Mouse (Mus musculus) liver (tissue): Measurements from ENCODE around the gene Kcnmb2.

Source experiments
- DNase-seq: peaks from one replicate; pipeline ENCODE4 v3.0.0-alpha.2; 2020; ENCODE audit warnings: mixed read lengths

Kcnmb2 gene

GRCm38 (mm10) chr3:31902504-31903330, at the start of gene Kcnmb2:
Gene Kcnmb2 (plus strand): TSS chr3:31902507.
- no peak for DNase-seq

- no peak for DNase-seq
Observed at GRCm38 (mm10) chr3:31863522-31863921, 38.8 kb upstream of the Kcnmb2 start.

- no peak for DNase-seq
Observed at GRCm38 (mm10) chr3:31864070-31864469, 38.2 kb upstream of the Kcnmb2 start.

GRCm38 (mm10) chr3:31871461-31871860, 30.8 kb upstream of the Kcnmb2 start:
- DNase-seq, result no peak

- DNase-seq, result no peak
Observed at GRCm38 (mm10) chr3:31882621-31883131, 19.6 kb upstream of the Kcnmb2 start.

GRCm38 (mm10) chr3:31892653-31893052, 9.7 kb upstream of the Kcnmb2 start:
- DNase-seq, result no peak

- no peak for DNase-seq
Observed at GRCm38 (mm10) chr3:31903506-31903905, 1.2 kb downstream of the Kcnmb2 start.

- DNase-seq, result no peak
Observed at GRCm38 (mm10) chr3:31904156-31904555, 1.8 kb downstream of the Kcnmb2 start.

GRCm38 (mm10) chr3:31911168-31911567, 8.9 kb downstream of the Kcnmb2 start:
- DNase-seq, result no peak

GRCm38 (mm10) chr3:31911690-31912089, 9.4 kb downstream of the Kcnmb2 start:
- no peak for DNase-seq

- no peak for DNase-seq
Observed at GRCm38 (mm10) chr3:31928544-31928943, 26.2 kb downstream of the Kcnmb2 start.

- DNase-seq, result no peak
Observed at GRCm38 (mm10) chr3:31934704-31935103, 32.4 kb downstream of the Kcnmb2 start.

GRCm38 (mm10) chr3:31941478-31941877, 39.2 kb downstream of the Kcnmb2 start:
- DNase-seq, result peak; percentile 16

GRCm38 (mm10) chr3:31954213-31954612, 51.9 kb downstream of the Kcnmb2 start:
- DNase-seq, result no peak

- DNase-seq, result no peak
Observed at GRCm38 (mm10) chr3:31955004-31955403, 52.7 kb downstream of the Kcnmb2 start.

GRCm38 (mm10) chr3:31959821-31960220, 57.5 kb downstream of the Kcnmb2 start:
- DNase-seq, result no peak

- no peak for DNase-seq
Observed at GRCm38 (mm10) chr3:31961175-31961574, 58.9 kb downstream of the Kcnmb2 start.

GRCm38 (mm10) chr3:31963076-31963475, 60.8 kb downstream of the Kcnmb2 start:
- DNase-seq, result no peak

- no peak for DNase-seq
Observed at GRCm38 (mm10) chr3:31979661-31980060, 77.4 kb downstream of the Kcnmb2 start.

GRCm38 (mm10) chr3:31982444-31982843, 80.1 kb downstream of the Kcnmb2 start:
- DNase-seq, result no peak

- no peak for DNase-seq
Observed at GRCm38 (mm10) chr3:31985103-31985502, 82.8 kb downstream of the Kcnmb2 start.

- DNase-seq, result no peak
Observed at GRCm38 (mm10) chr3:31991526-31992045, 89.3 kb downstream of the Kcnmb2 start.

GRCm38 (mm10) chr3:32011566-32011965, 109.3 kb downstream of the Kcnmb2 start:
- no peak for DNase-seq

- no peak for DNase-seq
Observed at GRCm38 (mm10) chr3:32012205-32012931, 110.1 kb downstream of the Kcnmb2 start.
